Mouse (Mus musculus): ENCODE measurements around the gene Cdh13. TPM values are rescaled to one million over a fixed set of nuclear protein-coding genes. Genes with fewer than 3 reads are reported as not detected.

Gene Cdh13
- polyA plus RNA-seq, 1 experiment from 2014 or later, result 20.0 TPM

DNA sequence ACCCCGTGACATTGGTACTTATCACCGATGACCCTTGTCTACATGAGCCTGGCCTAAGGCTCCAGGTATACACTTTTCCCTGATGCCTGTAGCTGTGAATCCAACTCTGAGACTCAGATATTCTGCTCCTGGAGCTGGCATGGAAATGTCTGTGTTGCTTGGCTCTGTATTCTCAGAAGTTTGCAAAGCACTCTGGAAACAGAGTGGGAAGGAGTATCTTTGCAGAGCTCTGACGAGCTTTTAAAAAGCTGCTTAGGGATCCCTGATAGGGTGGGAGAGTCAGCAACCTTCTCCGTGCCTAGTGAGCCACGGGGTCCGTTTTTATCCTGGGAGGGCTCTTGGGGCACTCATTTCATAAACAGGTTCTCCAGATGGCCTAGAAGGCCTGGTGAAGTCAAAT is 526.1 kb downstream of the Cdh13 start:
- H3K36me3 ChIP-seq, result no peaks in the 10 kb centered on the region
- H3K27ac ChIP-seq (replicated peaks), result no peak overlapping the region
- H3K4me3 ChIP-seq (replicated peaks), result no peak overlapping the region
- no peak overlapping the region for H3K4me2 ChIP-seq (replicated peaks)
- no peak for ATAC-seq (ENCODE audit: insufficient number of reproducible peaks, low FRiP score, low TSS enrichment, low read depth)
- WGBS, result 72% methylated on average over 6 of the region's 6 CpGs
- H3K27me3 ChIP-seq, result no peaks in the 10 kb centered on the region
- H3K9ac ChIP-seq, result no peak overlapping the region
- no peaks in the 10 kb centered on the region for H3K9me3 ChIP-seq (replicated peaks)
- H3K4me1 ChIP-seq, result no peaks in the 10 kb centered on the region

DNA sequence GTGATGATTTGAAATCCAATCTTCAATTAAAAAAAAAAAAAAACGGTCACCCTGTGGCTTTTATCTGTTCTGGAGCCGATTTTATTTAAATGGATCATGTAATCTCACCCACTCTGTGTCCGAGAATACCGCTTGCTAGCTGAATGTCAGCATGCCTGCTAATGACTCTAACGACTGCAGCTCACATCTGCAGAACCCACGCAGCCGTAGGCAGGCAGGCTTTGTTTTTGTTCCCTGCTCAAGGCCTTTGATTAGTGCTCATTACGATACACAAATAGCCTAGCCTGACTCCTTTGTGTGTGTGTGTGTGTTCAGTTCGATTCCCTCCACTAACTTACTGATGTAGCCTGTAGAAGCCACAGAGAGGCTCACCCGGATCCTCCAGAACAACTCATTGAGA is 531.5 kb downstream of the Cdh13 start:
- Histone ChIP-seq H3K36me3 (no peaks in the 10 kb centered on the region), H3K4me3 (replicated peaks) (no peak overlapping the region), H3K9ac (no peak overlapping the region), H3K27ac (replicated peaks) (no peak overlapping the region), H3K4me1 (no peaks in the 10 kb centered on the region), H3K27me3 (no peaks in the 10 kb centered on the region), H3K9me3 (replicated peaks) (no peaks in the 10 kb centered on the region), H3K4me2 (replicated peaks) (no peak overlapping the region)
- ATAC-seq (ENCODE audit: insufficient number of reproducible peaks, low FRiP score, low TSS enrichment, low read depth), result no peak
- WGBS, result 57% methylated on average over 10 of the region's 10 CpGs

DNA sequence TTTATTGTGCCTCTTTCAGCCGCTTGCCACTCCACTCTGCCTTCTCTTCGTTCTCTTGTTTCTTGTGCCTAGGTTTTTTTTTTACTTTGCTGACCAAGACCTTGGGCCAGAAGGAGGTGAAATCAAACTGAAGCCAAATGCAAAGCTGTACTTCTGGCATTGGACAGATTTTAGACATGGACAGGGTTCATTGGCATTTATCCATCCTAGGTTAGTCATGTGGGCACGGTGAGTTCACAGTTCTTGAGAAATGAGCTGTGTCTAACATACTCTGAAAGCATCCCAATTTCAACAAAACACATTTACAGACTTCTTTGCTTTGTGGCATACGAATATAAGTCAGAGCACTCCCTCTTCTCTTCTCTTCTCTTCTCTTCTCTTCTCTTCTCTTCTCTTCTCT is 543.2 kb downstream of the Cdh13 start:
- H3K9ac ChIP-seq, result no peak overlapping the region
- peaks cover 11% of the 10 kb centered on the region for H3K4me1 ChIP-seq
- WGBS, result 74% methylated on average over 4 of the region's 4 CpGs
- H3K27me3 ChIP-seq, result no peaks in the 10 kb centered on the region
- no peak for ATAC-seq (ENCODE audit: insufficient number of reproducible peaks, low FRiP score, low TSS enrichment, low read depth)
- H3K27ac ChIP-seq (replicated peaks), result no peak overlapping the region
- H3K4me3 ChIP-seq (replicated peaks), result no peak overlapping the region
- no peak overlapping the region for H3K4me2 ChIP-seq (replicated peaks)
- H3K36me3 ChIP-seq, result no peaks in the 10 kb centered on the region
- no peaks in the 10 kb centered on the region for H3K9me3 ChIP-seq (replicated peaks)

DNA sequence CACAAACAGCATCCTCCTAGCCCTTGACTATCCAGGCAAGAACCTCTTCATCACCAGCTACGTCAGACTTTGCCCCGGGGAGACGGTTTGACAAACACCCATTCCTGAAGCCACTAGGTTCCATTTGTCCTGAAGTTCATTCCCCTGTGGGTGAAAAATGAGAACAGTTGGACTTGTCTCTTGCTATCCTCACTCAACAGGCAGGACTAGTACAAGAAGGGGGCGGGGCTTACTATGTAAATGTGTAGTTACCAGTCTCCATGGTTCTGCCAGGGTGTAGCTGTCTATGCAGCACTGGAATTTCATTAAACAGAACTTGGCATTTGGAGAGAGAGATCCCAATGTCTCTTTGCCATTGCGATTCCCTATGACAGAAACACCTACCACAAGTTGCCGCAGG is 544.2 kb downstream of the Cdh13 start:
- H3K4me2 ChIP-seq (replicated peaks), result no peak overlapping the region
- 73% methylated on average over 6 of the region's 6 CpGs for WGBS
- peaks cover 11% of the 10 kb centered on the region for H3K4me1 ChIP-seq
- no peak overlapping the region for H3K27ac ChIP-seq (replicated peaks)
- no peak overlapping the region for H3K4me3 ChIP-seq (replicated peaks)
- no peaks in the 10 kb centered on the region for H3K36me3 ChIP-seq
- no peaks in the 10 kb centered on the region for H3K27me3 ChIP-seq
- no peak overlapping the region for H3K9ac ChIP-seq
- no peak for ATAC-seq (ENCODE audit: insufficient number of reproducible peaks, low FRiP score, low TSS enrichment, low read depth)
- no peaks in the 10 kb centered on the region for H3K9me3 ChIP-seq (replicated peaks)

DNA sequence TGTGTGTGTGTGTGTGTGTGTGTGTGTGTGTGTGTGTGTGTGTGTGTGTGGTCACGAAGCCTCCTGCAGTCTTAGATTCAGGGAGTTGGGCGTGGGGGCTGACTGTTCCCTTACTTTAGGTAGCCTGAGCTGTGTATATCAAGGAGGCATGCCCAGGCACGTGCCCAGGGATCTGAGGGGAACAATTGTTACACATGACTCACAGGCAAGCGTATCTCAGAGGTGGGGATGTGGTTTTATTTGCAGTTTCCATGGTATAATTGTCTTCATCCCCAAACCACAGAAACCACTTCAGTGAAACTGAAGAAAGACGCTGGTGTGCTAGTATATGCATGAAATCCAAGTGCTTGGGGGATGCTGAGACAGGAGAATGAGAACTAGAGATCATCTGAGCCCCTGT is 546.8 kb downstream of the Cdh13 start:
- peaks cover 11% of the 10 kb centered on the region for H3K4me1 ChIP-seq
- ATAC-seq (ENCODE audit: insufficient number of reproducible peaks, low FRiP score, low TSS enrichment, low read depth), result peak; percentile 63; the same call in 1 of the 2 replicates
- H3K9ac ChIP-seq, result no peak overlapping the region
- no peaks in the 10 kb centered on the region for H3K9me3 ChIP-seq (replicated peaks)
- H3K36me3 ChIP-seq, result no peaks in the 10 kb centered on the region
- no peak overlapping the region for H3K4me2 ChIP-seq (replicated peaks)
- WGBS, result 22% methylated on average over 5 of the region's 5 CpGs
- no peak overlapping the region for H3K27ac ChIP-seq (replicated peaks)
- no peak overlapping the region for H3K4me3 ChIP-seq (replicated peaks)
- H3K27me3 ChIP-seq, result no peaks in the 10 kb centered on the region

DNA sequence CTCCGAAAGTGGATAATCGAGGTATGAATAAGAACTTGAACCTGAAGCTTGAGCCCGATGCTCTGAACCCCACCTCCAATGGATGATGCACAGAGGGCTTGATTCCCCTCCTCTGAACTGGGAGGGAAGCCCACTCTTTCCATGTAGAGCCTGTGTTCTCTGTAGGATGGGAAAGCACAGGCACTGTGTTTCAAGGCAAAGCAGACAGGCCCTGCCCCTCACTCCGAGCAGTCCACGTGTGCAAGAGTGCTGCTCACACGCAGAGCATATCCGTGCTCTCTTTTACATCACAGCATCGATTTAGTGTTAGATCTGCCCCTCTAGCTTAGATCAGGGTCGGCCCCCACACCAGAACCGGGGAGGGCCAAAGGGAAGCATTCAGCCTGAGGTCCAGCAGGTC is 547.5 kb downstream of the Cdh13 start:
- Histone ChIP-seq H3K4me1 (peaks cover 11% of the 10 kb centered on the region), H3K9me3 (replicated peaks) (no peaks in the 10 kb centered on the region), H3K9ac (no peak overlapping the region), H3K4me2 (replicated peaks) (no peak overlapping the region), H3K27ac (replicated peaks) (no peak overlapping the region), H3K27me3 (no peaks in the 10 kb centered on the region), H3K4me3 (replicated peaks) (no peak overlapping the region), H3K36me3 (no peaks in the 10 kb centered on the region)
- WGBS, result 66% methylated on average over 10 of the region's 10 CpGs
- no peak for ATAC-seq (ENCODE audit: insufficient number of reproducible peaks, low FRiP score, low TSS enrichment, low read depth)

DNA sequence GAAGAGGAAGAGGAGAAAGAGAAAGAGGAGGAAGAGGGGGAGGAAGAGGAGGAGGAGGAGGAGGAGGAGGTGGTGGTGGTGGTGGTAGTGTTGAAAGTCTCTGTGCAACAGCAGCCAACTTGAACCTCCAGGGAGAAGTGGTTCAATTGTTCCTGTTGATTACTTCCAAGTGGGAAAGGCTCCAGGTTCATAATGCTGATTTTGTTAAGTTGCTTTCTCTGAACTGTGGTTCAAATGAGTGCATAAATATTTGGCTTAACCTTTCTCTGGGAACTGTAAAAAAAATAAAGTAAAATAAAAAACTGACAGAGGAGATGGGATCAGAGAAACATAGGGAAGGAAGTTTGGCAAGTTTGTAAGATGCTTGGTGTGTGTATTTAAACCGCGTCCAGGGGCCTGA is 555.3 kb downstream of the Cdh13 start:
- H3K4me2 ChIP-seq (replicated peaks), result no peak overlapping the region
- WGBS, result 57% methylated on average over 2 of the region's 2 CpGs
- no peak for ATAC-seq (ENCODE audit: insufficient number of reproducible peaks, low FRiP score, low TSS enrichment, low read depth)
- no peaks in the 10 kb centered on the region for H3K36me3 ChIP-seq
- H3K4me3 ChIP-seq (replicated peaks), result no peak overlapping the region
- H3K4me1 ChIP-seq, result no peaks in the 10 kb centered on the region
- no peaks in the 10 kb centered on the region for H3K9me3 ChIP-seq (replicated peaks)
- no peak overlapping the region for H3K9ac ChIP-seq
- H3K27me3 ChIP-seq, result no peaks in the 10 kb centered on the region
- no peak overlapping the region for H3K27ac ChIP-seq (replicated peaks)

DNA sequence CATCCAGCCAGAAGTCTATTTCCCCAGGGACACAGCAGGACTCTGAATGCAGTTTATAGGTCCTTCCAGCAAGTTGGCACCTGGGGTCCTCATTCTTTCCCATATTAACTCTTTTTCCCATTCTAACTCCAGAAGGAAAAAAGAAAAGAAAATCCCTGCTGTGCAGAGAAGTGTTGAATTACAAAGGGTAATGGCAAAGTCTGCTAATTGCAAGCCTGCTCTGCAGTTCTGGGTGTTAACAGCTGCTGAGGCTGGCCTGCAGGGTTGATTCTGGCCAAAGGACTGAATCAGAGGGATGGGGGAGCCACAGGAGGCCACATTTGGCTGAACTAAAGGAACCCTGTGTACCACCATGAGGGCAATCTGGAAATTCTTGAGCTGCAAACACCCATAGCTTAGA is 562.2 kb downstream of the Cdh13 start:
- H3K27ac ChIP-seq (replicated peaks), result no peak overlapping the region
- H3K4me1 ChIP-seq, result no peaks in the 10 kb centered on the region
- no peak overlapping the region for H3K4me2 ChIP-seq (replicated peaks)
- no peaks in the 10 kb centered on the region for H3K27me3 ChIP-seq
- H3K36me3 ChIP-seq, result no peaks in the 10 kb centered on the region
- no peak overlapping the region for H3K4me3 ChIP-seq (replicated peaks)
- no peak overlapping the region for H3K9ac ChIP-seq
- no peak for ATAC-seq (ENCODE audit: insufficient number of reproducible peaks, low FRiP score, low TSS enrichment, low read depth)
- H3K9me3 ChIP-seq (replicated peaks), result no peaks in the 10 kb centered on the region

DNA sequence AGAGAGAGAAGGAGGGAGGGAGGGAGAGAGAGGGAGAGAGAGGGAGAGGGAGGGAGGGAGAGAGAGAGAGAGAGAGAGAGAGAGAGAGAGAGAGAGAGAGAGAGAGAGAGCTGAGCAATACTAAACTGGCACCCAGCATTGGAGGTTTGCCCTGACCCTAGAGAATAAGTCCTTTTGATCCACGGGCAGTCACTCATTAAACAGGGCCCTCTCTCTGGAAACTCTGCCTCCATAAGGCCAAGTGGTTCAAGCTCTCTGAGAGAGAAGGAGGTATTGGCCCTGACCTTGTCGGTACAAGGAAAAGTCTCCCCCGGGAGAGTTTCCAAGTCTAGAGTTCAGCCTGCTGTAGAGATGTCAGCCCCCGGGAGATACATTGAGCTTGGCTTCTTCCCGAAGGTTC is 564.5 kb downstream of the Cdh13 start:
- H3K4me1 ChIP-seq, result no peaks in the 10 kb centered on the region
- no peaks in the 10 kb centered on the region for H3K9me3 ChIP-seq (replicated peaks)
- 61% methylated on average over 5 of the region's 5 CpGs for WGBS
- H3K27ac ChIP-seq (replicated peaks), result no peak overlapping the region
- no peaks in the 10 kb centered on the region for H3K27me3 ChIP-seq
- H3K9ac ChIP-seq, result no peak overlapping the region
- ATAC-seq (ENCODE audit: insufficient number of reproducible peaks, low FRiP score, low TSS enrichment, low read depth), result no peak
- H3K36me3 ChIP-seq, result no peaks in the 10 kb centered on the region
- H3K4me3 ChIP-seq (replicated peaks), result no peak overlapping the region
- no peak overlapping the region for H3K4me2 ChIP-seq (replicated peaks)

DNA sequence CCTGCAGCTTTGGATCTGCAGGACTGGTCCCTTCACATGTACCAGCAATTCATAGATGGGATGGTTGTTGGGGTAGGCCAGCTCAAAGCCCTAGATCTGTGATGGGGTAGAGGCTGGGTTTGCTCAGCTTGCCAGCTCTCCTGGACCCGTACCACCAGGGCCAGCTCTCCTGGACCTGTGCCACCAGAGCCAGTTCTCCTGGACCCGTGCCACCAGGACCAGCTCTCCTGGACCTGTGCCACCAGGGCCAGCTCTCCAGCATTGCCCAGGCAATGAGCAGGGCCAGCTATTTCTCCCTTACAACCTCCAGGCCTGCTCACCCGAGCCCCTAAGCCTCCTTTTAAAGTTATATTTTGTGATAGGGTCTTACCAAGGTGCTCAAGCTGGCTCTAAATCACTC is 566.0 kb downstream of the Cdh13 start:
- no peak overlapping the region for H3K4me2 ChIP-seq (replicated peaks)
- H3K27ac ChIP-seq (replicated peaks), result no peak overlapping the region
- H3K4me1 ChIP-seq, result no peaks in the 10 kb centered on the region
- H3K4me3 ChIP-seq (replicated peaks), result no peak overlapping the region
- H3K9ac ChIP-seq, result no peak overlapping the region
- ATAC-seq (ENCODE audit: insufficient number of reproducible peaks, low FRiP score, low TSS enrichment, low read depth), result no peak
- no peaks in the 10 kb centered on the region for H3K27me3 ChIP-seq
- H3K9me3 ChIP-seq (replicated peaks), result no peaks in the 10 kb centered on the region
- no peaks in the 10 kb centered on the region for H3K36me3 ChIP-seq
- WGBS, result 72% methylated on average over 3 of the region's 3 CpGs

DNA sequence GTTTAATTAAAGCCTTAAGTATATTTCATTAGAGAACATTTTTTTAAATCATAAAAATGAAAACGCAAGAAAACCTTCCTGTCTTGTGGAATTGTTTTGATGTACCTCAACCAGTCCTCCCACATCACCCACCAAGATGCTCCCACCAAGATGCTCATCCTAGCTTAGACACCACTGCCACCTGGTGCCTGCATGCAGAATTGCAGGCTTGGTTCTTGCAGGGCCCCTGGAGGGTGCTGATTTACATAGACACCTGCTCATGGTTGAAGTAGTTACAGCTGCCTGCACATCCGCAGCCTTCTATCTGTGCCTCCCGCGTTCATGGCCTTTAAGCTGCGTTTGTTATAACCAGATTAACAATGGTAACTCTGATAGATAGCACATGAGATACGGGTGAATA is 566.8 kb downstream of the Cdh13 start:
- Histone ChIP-seq H3K9ac (no peak overlapping the region), H3K9me3 (replicated peaks) (no peaks in the 10 kb centered on the region), H3K27ac (replicated peaks) (no peak overlapping the region), H3K27me3 (no peaks in the 10 kb centered on the region), H3K36me3 (no peaks in the 10 kb centered on the region), H3K4me2 (replicated peaks) (no peak overlapping the region), H3K4me1 (no peaks in the 10 kb centered on the region), H3K4me3 (replicated peaks) (no peak overlapping the region)
- no peak for ATAC-seq (ENCODE audit: insufficient number of reproducible peaks, low FRiP score, low TSS enrichment, low read depth)
- 17% methylated on average over 6 of the region's 6 CpGs for WGBS

DNA sequence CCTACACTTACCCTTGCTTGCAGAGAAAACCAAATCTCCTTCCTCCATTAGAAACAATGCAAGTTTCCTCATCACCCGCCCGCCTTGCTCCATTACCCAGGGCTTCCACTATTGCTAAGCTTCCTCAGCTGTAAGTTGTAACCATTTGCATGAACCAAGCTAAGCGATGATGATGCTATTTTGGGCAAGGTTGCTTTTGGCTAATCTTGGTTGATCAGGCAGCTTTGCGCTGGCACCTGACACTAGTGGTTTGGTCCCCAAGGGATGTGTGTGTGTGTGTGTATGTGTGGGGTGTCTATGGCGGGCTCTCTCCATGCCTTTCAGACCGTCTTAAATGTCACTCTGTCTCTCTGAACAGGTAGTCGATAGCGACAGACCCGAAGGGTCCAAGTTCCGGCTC is 567.8 kb downstream of the Cdh13 start:
- Histone ChIP-seq H3K4me3 (replicated peaks) (no peak overlapping the region), H3K4me2 (replicated peaks) (no peak overlapping the region), H3K9ac (no peak overlapping the region), H3K36me3 (no peaks in the 10 kb centered on the region), H3K9me3 (replicated peaks) (no peaks in the 10 kb centered on the region), H3K27ac (replicated peaks) (no peak overlapping the region), H3K27me3 (no peaks in the 10 kb centered on the region), H3K4me1 (no peaks in the 10 kb centered on the region)
- ATAC-seq (ENCODE audit: insufficient number of reproducible peaks, low FRiP score, low TSS enrichment, low read depth), result no peak
- 89% methylated on average over 10 of the region's 10 CpGs for WGBS
